Mouse (Mus musculus) heart, postnatal 0 days (tissue): ENCODE results near the gene Accs. TPM values are rescaled to one million over a fixed set of nuclear protein-coding genes. Genes with fewer than 3 reads are reported as not detected.

Experiments used
- ATAC-seq: fragments of 200-750 bp; cut with Nextera tagmentation; 2 replicates; pipeline ENCODE4 v1.8.0; 2017; ENCODE audit warnings: low read depth, moderate number of reproducible peaks, moderate library complexity; ENCODE audit not compliant: insufficient read depth
- DNase-seq: peaks from one replicate; pipeline ENCODE4 v3.0.0-alpha.2; 2016; ENCODE audit warnings: low spot score
- H3K27ac ChIP-seq: fragments of 300-500 bp; sonication (generic); 2 replicates; pipeline ENCODE4 v1.5.1; 2014; ENCODE audit warnings: low read depth, mild to moderate bottlenecking
- H3K27me3 ChIP-seq: fragments of 300-500 bp; sonication (generic); 2 replicates; pipeline ENCODE4 v1.6.1; 2014; ENCODE audit warnings: low read length, mixed read lengths; ENCODE audit not compliant: control insufficient read depth, insufficient read depth
- H3K36me3 ChIP-seq: fragments of 300-500 bp; sonication (generic); replicated peaks from 2 replicates; pipeline ENCODE4 v1.6.1; 2014; ENCODE audit warnings: low read length, mixed read lengths; ENCODE audit not compliant: control insufficient read depth, insufficient read depth
- H3K4me1 ChIP-seq: fragments of 300-500 bp; sonication (generic); 2 replicates; pipeline ENCODE4 v1.6.1; 2014; ENCODE audit warnings: antibody characterized with exemption; ENCODE audit not compliant: control insufficient read depth, insufficient read depth
- H3K4me2 ChIP-seq: fragments of 300-500 bp; sonication (generic); 2 replicates; pipeline ENCODE4 v1.6.1; 2014; ENCODE audit warnings: low read depth, mild to moderate bottlenecking, low read length, moderate library complexity
- H3K4me3 ChIP-seq: fragments of 300-500 bp; sonication (generic); 2 replicates; pipeline ENCODE4 v1.5.1; 2014; ENCODE audit warnings: low read depth, low read length
- H3K9ac ChIP-seq: fragments of 300-500 bp; sonication (generic); replicated peaks from 2 replicates; pipeline ENCODE4 v1.6.1; 2014; ENCODE audit warnings: low read depth, low read length, mixed read lengths
- H3K9me3 ChIP-seq: fragments of 300-500 bp; sonication (generic); replicated peaks from 2 replicates; pipeline ENCODE4 v1.6.1; 2016; ENCODE audit warnings: low read length; ENCODE audit not compliant: control insufficient read depth
- CTCF ChIP-seq: IDR thresholded peaks from 2 replicates; pipeline ENCODE4 v1.5.1; 2016; ENCODE audit warnings: antibody characterized with exemption, control low read depth, low read depth
- EP300 ChIP-seq: IDR thresholded peaks from 2 replicates; pipeline ENCODE4 v1.6.1; 2016; ENCODE audit warnings: antibody characterized with exemption, low read depth
- WGBS: fragments of 180-500 bp; shearing (Covaris S2); extraction: QIAGEN DNeasy Blood & Tissue Kit; methylation state at CpG from one replicate; pipeline ENCODE4 v1.1.7; 2014; 5-methylcytosine and 5-hydroxymethylcytosine counted together
- polyA plus RNA-seq: library from polyadenylated mRNA; unstranded; fragments of >200 nt; fragmentation: Nextera tagmentation; extraction: Ambion mirVana; gene quantifications from 2 replicates; pipeline ENCODE4 v1.2.1, GENCODE M21; 2015
- total RNA-seq: library from RNA; depleted of rRNA; stranded (reverse); fragments of >200 nt; gene quantifications from 2 replicates; pipeline ENCODE4 v1.2.3, GENCODE M21; 2014; ENCODE audit warnings: low replicate concordance

Accs gene
- total and polyA plus RNA-seq, 2 experiments from 2014 or later, result 6.2 to 8.4 TPM

DNA sequence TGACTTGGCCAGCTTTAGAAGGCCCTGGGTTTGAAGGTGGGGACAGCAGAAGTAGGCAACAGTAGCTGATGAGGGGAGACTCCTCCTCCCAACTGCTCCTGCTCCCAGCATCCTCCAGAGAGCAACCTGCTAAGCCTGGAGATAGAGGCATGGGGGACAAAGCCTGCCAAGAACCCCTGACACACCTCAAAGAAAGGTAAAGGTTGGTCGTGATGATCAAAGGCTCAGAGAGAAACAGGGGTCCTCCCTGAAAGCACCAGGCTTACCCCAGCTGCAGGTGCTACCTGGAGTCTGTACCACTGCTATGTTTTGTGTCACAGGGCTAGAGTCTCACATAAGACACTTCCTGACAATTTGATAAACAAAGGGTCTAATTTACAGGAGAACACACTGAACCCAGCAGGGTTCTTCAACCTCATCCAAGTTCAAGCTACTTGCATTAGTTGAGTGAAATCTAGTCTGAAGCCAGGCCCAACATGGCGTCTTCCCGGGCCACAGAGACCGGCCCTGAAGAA, 21.7 kb upstream of the Accs start:
- no peak overlapping the region for H3K4me3 ChIP-seq
- ATAC-seq (no peak), DNase-seq (no peak)
- no peak overlapping the region for H3K4me2 ChIP-seq
- TF ChIP-seq EP300 (no peak), CTCF (no peak)
- no peak overlapping the region for H3K9ac ChIP-seq
- peaks cover under 1% of the 10 kb centered on the region; the same call in 1 of the 2 replicates for H3K4me1 ChIP-seq
- no peak overlapping the region for H3K27ac ChIP-seq
- H3K27me3 ChIP-seq, result 0 out of 2 replicates have a peak, but pooled peaks cover 3% of the 10 kb centered on the region
- 87% methylated on average over 4 of the region's 4 CpGs for WGBS
- no peaks in the 10 kb centered on the region for H3K9me3 ChIP-seq
- no peaks in the 10 kb centered on the region for H3K36me3 ChIP-seq

- Histone ChIP-seq H3K9me3 (no peaks in the 10 kb centered on the region), H3K4me1 (no peaks in the 10 kb centered on the region), H3K4me2 (no peak overlapping the region), H3K27me3 (0 out of 2 replicates have a peak, but pooled peaks cover 3% of the 10 kb centered on the region), H3K4me3 (no peak overlapping the region), H3K36me3 (no peaks in the 10 kb centered on the region), H3K9ac (no peak overlapping the region), H3K27ac (no peak overlapping the region)
- ATAC-seq, result peak; percentile 49; the same call in 1 of the 2 replicates
- no peak for TF ChIP-seq EP300
- peak; percentile 63 for TF ChIP-seq CTCF
- peak; percentile 64 for DNase-seq
- WGBS, result 35% methylated on average over 4 of the region's 4 CpGs
Measured at GRCm38 (mm10) chr2:93870842-93871241, 21.1 kb upstream of the Accs start.

GRCm38 (mm10) chr2:93869107-93869600, 19.4 kb upstream of the Accs start, which contains the start of gene Accsl:
Gene Accsl (minus strand): TSS chr2:93869157.
- DNase-seq (no peak), ATAC-seq (no peak)
- WGBS, result 60% methylated on average over 7 of the region's 7 CpGs

GRCm38 (mm10) chr2:93868566-93868965, 18.8 kb upstream of the Accs start:
- 78% methylated on average over 11 of the region's 11 CpGs for WGBS
- no peak for TF ChIP-seq CTCF
- Histone ChIP-seq H3K4me2 (no peak overlapping the region), H3K4me3 (no peak overlapping the region), H3K27me3 (0 out of 2 replicates have a peak, but pooled peaks cover 3% of the 10 kb centered on the region), H3K9me3 (no peaks in the 10 kb centered on the region), H3K27ac (no peak overlapping the region), H3K4me1 (no peaks in the 10 kb centered on the region), H3K9ac (no peak overlapping the region), H3K36me3 (no peaks in the 10 kb centered on the region)
- DNase-seq, result no peak
- ATAC-seq, result no peak

More at GRCm38 (mm10) chr2:93869107-93869600, 19.4 kb upstream of the Accs start, which contains the start of gene Accsl:
- TF ChIP-seq CTCF (no peak), EP300 (no peak)
- Histone ChIP-seq H3K9ac (no peak within 1 kb of the TSS), H3K27me3 (0 out of 2 replicates have a peak, but pooled peaks cover 3% of the 10 kb centered on the region), H3K4me3 (no peak within 1 kb of the TSS), H3K27ac (no peak within 1 kb of the TSS), H3K36me3 (no peaks in the 10 kb centered on the region), H3K4me1 (no peaks in the 10 kb centered on the region), H3K9me3 (no peaks in the 10 kb centered on the region), H3K4me2 (no peak within 1 kb of the TSS)

DNA sequence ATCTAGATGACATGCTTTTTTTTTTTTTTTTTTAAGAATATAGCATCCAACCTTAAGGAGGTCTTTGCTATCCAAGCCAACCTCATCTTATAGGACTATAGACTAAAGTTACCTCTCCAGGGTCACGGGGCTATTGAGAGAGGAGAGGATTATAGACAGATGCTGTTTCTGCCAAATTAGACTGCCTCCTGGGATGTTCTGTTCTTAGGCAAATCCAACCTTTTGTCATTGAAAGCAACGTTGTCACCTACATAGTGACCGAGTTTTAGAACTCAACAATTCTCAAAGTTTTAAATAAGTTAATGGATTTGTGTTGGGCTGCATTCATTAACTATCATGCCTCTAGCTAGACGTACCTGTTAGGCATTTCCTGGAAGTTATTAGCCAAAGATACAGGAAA, 13.5 kb upstream of the Accs start:
- DNase-seq, result no peak
- Histone ChIP-seq H3K27ac (no peak overlapping the region), H3K36me3 (no peaks in the 10 kb centered on the region), H3K4me3 (no peak overlapping the region), H3K9ac (no peak overlapping the region), H3K4me2 (no peak overlapping the region), H3K9me3 (no peaks in the 10 kb centered on the region), H3K27me3 (no peaks in the 10 kb centered on the region), H3K4me1 (no peaks in the 10 kb centered on the region)
- 70% methylated on average over 4 of the region's 4 CpGs for WGBS
- TF ChIP-seq CTCF (no peak), EP300 (no peak)
- ATAC-seq, result no peak

DNA sequence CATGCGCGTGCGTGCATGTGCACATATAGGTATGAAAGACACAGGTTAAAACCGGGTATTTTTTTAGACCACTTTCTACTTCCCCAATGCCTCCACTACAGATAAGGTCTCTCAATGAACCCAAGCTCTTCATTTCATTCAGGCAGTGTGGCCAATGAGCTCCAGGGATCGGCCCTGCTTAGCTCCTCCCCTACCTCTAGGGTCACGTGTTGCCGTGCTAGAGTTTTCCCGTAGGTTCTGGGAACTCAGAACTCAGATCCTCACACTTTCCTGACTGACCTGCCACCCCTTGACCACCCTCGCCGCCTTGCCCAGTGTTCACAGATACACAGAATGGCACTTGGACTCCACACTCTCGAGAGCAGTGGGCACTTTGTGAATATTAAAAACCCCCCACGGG, 9.1 kb upstream of the Accs start:
- Histone ChIP-seq H3K4me1 (no peaks in the 10 kb centered on the region), H3K9me3 (no peaks in the 10 kb centered on the region), H3K4me2 (no peak overlapping the region), H3K27ac (no peak overlapping the region), H3K27me3 (no peaks in the 10 kb centered on the region), H3K36me3 (no peaks in the 10 kb centered on the region), H3K4me3 (no peak overlapping the region), H3K9ac (no peak overlapping the region)
- no peak for DNase-seq
- TF ChIP-seq CTCF (no peak), EP300 (no peak)
- no peak for ATAC-seq
- 64% methylated on average over 12 of the region's 12 CpGs for WGBS
